Comparison of ENCODE assay signal across 10 mouse cellular contexts in the genomic region with DNA sequence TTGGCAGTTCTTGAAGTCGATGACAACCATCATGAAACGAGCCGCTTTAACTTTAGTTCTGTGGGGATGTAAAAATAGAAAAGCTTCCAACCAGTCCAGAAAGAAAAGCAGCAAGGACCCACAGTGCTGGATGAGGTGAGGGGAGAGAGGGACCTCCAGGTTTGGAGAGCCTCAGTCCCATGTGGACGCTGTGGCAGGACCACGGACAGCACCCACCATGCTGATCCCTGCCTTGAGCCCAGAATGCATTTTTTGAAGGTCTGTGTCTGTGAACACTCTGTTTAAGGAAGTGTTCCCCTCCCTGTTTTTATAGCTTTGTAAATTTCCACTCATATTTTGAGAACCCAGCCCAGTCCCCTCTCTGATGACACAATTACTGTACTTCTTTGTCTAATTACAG. TPM values are rescaled to one million over a fixed set of nuclear protein-coding genes. Genes with fewer than 3 reads are reported as not detected.
DNase-seq lines count a peak whose midpoint lies in the region; TF ChIP-seq lines count a peak whose summit lies in the region.
"Had no signal": no experiment of that assay in that cellular context is flagged by ENCODE, and none has a peak within 500 bp of the region (broad histone marks: within the 10 kb centered on the region; RNA-seq: fewer than 3 reads in every experiment).

No protein-coding gene starts in this region.

- no peak overlapping the region for H3K4me3 ChIP-seq in thymus, adult 2 months (ENCODE audit: control insufficient read depth, insufficient read depth, low read length)
- H3K4me3 ChIP-seq in olfactory bulb, adult 2 months (ENCODE audit: insufficient read depth, low read depth, low read length) = no peak overlapping the region
- H3K4me3 ChIP-seq: embryonic facial prominence, embryonic 12.5 days had no signal

- no peaks in the 10 kb centered on the region for H3K27me3 ChIP-seq in thymus, adult 2 months (ENCODE audit: control insufficient read depth, insufficient read depth, low read length)
- H3K27me3 ChIP-seq: embryonic facial prominence, embryonic 12.5 days had no signal

- no peak overlapping the region for H3K27ac ChIP-seq in thymus, adult 2 months (ENCODE audit: control insufficient read depth, insufficient read depth, low read length)
- peak overlapping the region; percentile 80 for H3K27ac ChIP-seq in olfactory bulb, adult 2 months (ENCODE audit: insufficient read depth, low read depth, low read length)
- H3K27ac ChIP-seq: embryonic facial prominence, embryonic 12.5 days had no signal

- DNase-seq in heart, postnatal 4 days = peak; percentile 75
- DNase-seq in heart, adult 11 months = no peak
- DNase-seq in thymus, adult 2 months = peak; percentile 19
- DNase-seq in thymus, postnatal 36 days = no peak
- DNase-seq in embryo, embryonic 11 days = peak; percentile 59
- no peak for DNase-seq in cerebellum, adult 18-20 months
- no peak for DNase-seq in c-Kit-positive CD71-positive TER-119-positive erythroid progenitor cells, embryonic 14.5 days (ENCODE audit: low spot score)
- DNase-seq: left cerebral cortex, postnatal 4 days had no signal

- WGBS in thymus, adult 2 months = 51% methylated on average over 5 of the region's 5 CpGs
- 25% methylated on average over 5 of the region's 5 CpGs for WGBS in olfactory bulb, adult 2 months

- no peaks in the 10 kb centered on the region for H3K4me1 ChIP-seq in thymus, adult 2 months (replicated peaks; ENCODE audit: control insufficient read depth, insufficient read depth, low read length)
- H3K4me1 ChIP-seq in olfactory bulb, adult 2 months (ENCODE audit: control insufficient read depth, insufficient read depth, low read length) = peaks cover 35% of the 10 kb centered on the region
- H3K4me1 ChIP-seq: embryonic facial prominence, embryonic 12.5 days had no signal

- no peak for TF ChIP-seq CTCF in thymus, adult 2 months (IDR thresholded peaks at IDR 0.05; ENCODE audit: borderline replicate concordance, control insufficient read depth, extremely low read depth, insufficient read depth, low read length, poor library complexity)
- TF ChIP-seq CTCF in olfactory bulb, adult 2 months (IDR thresholded peaks at IDR 0.05; ENCODE audit: insufficient read depth, low read depth, low read length) = no peak

- H3K36me3 ChIP-seq in thymus, adult 2 months (ENCODE audit: control insufficient read depth, insufficient read depth, low read length) = no peaks in the 10 kb centered on the region
- H3K36me3 ChIP-seq: embryonic facial prominence, embryonic 12.5 days had no signal

- TF ChIP-seq POLR2A in thymus, adult 2 months (IDR thresholded peaks at IDR 0.05; ENCODE audit: control insufficient read depth, extremely low read depth, insufficient read depth, low read length, poor library complexity) = no peak
- no peak for TF ChIP-seq POLR2A in olfactory bulb, adult 2 months (IDR thresholded peaks at IDR 0.05; ENCODE audit: insufficient read depth, low read depth, low read length)

RNA-seq across cellular contexts. Expression of gene Crmp1, which starts 15.5 kb away (rescaled TPM):
- total RNA-seq in heart, postnatal 4 days (2021) = 10 to 100 TPM; 10.1 to 11.2 TPM
- polyA plus RNA-seq in thymus, adult 2 months (2012; rRNA removed) = 2.8 and 3.8 TPM in 2 replicates
- 2,655 TPM in 1 of 2 replicates, not detected in the other for polyA plus RNA-seq in olfactory bulb, adult 2 months (2012; ENCODE audit: insufficient read depth, insufficient read length, low replicate concordance, missing spikeins)

Comparison
In these comparisons a context has a peak if more than half of its experiments do, and no peak if none do; other contexts are left out.
1. DNase-seq: peak in heart, postnatal 4 days (single experiment), thymus, adult 2 months (single experiment) and embryo, embryonic 11 days (single experiment); none in heart, adult 11 months (single experiment), thymus, postnatal 36 days (0 of 2), cerebellum, adult 18-20 months (0 of 2) and c-Kit-positive CD71-positive TER-119-positive erythroid progenitor cells, embryonic 14.5 days (single experiment).